Mouse (Mus musculus): ENCODE measurements around the gene Rhox12. TPM values are rescaled to one million over a fixed set of nuclear protein-coding genes. Genes with fewer than 3 reads are reported as not detected.

Gene Rhox12
- total RNA-seq (2015) (not detected in 2 replicates), total RNA-seq (2017) (not detected in 2 replicates)

DNA sequence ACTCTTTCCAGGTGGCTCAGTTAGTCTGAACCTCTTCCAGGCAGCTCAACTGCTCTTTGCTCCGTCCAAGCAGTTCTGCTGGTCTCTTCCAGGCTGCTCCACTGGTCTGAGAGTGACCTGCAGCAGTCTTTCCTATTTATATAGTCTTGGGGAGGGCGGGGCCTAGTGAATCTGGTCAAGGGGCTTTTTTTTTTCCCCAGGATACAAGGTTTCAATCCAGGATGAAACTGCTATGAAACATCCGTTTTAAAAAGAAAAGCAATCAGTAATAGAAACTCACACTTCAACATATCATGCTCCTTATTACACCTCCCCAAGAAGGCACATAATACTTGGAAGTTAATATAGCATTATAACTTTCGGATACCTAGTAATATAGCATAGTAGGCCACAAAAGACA is at the start of gene Rhox12:
Gene Rhox12, minus strand, starts transcription at position 101 of the 400 bp plus-strand sequence.
- ATAC-seq (replicated peaks; ENCODE audit: poor library complexity): no peak

DNA sequence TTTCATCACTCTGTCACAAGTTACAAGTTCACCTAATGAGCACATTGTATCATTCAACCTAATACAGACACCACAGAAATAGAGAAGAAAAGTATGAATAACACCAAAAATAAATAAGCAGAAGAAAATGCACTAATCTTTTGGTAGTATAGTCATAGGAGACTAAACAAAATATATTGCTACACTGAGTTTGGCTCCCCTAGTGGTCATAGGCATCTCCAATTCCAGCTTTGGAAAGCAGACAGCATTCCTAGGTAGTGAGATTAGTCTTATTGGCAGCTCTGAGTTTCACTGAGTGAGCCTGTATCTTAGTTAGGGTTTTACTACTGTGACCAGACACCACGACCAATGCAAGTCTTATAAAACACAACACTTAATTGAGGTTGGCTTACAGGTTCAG is 48.4 kb upstream of the Rhox12 start:
- no peak for ATAC-seq (replicated peaks; ENCODE audit: poor library complexity)

DNA sequence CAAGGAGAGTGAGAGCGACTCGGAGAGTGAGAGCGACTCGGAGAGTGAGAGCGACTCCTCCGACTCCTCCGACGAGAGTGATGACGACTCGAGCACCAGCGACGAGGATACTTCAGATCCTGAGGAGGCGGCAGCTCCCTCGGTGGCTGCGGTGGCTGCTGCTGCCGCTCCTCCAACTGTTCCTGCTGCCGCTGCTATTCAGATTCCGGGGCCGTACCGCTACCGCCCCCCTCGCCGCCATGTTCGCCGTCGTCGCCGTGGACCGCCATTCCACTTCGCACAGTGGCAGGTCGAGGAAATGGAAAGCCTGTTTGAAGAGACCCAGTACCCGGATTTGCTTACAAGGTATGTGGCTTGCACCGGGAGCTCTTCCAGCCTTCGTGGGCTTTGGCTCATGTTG is 10.8 kb upstream of the Rhox12 start:
- ATAC-seq (replicated peaks; ENCODE audit: poor library complexity): no peak

DNA sequence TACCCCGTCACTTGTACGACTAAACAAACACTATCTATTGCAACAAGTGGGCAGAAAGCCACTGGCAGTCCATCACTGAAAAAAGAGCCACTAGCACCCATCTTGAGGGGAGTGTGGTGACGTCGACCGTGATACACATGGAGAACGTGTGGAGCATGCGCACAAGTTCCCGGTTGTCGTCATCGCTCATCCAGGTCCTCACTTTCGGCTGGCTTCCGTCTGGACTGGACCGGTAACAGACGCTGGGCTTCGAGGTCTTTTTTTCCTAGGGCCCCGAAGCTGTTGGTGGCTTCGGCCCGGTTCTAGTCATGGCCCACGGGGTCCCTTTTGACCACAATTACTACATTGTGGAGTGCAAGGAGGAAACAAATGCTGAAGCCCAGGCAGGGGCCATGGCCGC is 10.3 kb upstream of the Rhox12 start, which contains the start of gene Rhox13:
Gene Rhox13, plus strand, starts transcription at position 238 of the 400 bp plus-strand sequence.
- ATAC-seq (replicated peaks; ENCODE audit: poor library complexity): no peak

DNA sequence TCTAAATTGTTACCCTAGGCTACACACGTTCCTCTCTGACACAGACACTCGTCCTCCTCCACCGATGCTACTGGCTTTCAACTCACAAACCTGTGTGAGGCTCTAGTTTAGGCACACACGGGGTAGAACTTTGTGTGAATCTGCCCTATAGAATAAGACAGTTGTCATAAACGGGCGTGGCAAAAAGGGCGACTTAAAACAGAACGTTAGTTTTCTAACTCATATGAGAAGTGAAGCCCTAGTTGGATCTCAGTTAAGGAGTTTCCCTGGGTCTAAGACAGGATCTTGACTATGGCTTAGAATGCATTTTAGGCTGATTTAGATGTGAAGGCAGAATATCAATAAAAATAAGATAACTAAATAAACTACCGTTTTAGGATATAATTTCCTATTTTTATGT is 25.7 kb downstream of the Rhox12 start, which contains the start of gene Rhox11:
Gene Rhox11, minus strand, starts transcription at position 101 of the 400 bp plus-strand sequence.
- no peak for ATAC-seq (replicated peaks; ENCODE audit: poor library complexity)

DNA sequence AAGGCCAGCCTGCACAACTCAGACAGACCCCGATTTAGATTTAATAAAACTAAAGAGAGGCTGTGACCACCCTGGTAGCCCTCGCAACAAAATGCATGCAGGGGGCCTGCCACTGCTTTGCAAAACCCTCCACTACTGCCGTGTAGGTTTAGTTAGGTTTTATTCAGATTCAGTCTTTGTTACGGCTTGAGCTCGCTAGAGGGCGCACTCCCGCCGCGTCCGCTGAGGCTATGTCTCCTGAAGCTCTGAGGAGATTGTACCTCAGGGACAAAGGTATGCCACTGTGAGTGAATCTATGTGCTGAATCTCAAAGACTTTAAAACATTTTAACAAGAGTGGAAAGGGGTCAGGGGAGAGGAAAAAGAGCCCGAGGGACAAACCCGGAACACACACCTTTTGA is 26.5 kb downstream of the Rhox12 start:
- ATAC-seq (replicated peaks; ENCODE audit: poor library complexity): 0 out of 2 replicates have a peak, but pooled peaks have one; percentile 57

DNA sequence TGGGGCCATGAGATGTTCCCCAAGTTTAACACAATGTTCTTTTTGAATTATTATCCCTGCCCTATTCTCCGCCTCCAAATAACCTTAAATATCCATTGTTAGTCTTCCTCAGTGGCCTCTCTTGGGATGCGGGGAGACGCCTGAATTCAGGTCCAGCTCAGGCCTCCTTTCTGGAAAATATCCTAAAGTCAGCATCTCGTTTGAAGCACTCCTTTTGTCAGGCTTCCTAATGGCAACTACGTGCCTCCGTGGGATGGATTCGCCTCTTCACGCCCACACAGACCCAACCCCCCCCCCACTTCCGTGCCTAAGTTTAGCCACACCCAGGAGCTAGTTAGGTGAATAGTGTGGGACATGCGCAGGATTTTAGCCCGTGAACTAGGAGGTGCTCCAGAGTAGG is 44.5 kb downstream of the Rhox12 start, which contains the start of gene Rhox10:
Gene Rhox10, plus strand, starts transcription at position 301 of the 400 bp plus-strand sequence.
- ATAC-seq (replicated peaks; ENCODE audit: poor library complexity): no peak

DNA sequence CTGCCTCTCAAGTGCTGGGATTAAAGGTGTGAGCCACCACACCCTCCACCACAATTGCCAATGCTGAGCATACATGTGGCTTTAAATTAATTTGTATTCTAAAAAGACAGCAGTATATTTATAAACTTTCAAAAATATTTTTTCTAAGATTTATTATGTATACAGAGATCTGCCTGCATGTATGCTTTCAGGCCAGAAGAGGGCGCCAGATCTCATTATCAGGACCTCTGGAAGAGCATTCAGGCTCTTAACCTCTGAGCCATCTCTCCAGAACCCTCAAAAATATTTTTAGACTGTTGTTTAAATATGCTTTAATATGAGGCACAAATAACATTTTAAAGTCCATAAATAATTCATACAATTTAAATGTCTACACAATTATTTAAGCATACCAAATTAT is 49.2 kb downstream of the Rhox12 start:
- no peak for ATAC-seq (replicated peaks; ENCODE audit: poor library complexity)

Other genes starting within 250 kb of the Rhox12 start
- not detected in 2 replicates for gene Rhox8, start 232.0 kb downstream of the Rhox12 start, total RNA-seq (2015)
- not detected in 2 replicates for gene Rhox8, start 232.0 kb downstream of the Rhox12 start, total RNA-seq (2017)
- not detected in 2 replicates for gene Rhox7b, start 213.7 kb downstream of the Rhox12 start, total RNA-seq (2015)
- not detected in 2 replicates for gene Rhox7b, start 213.7 kb downstream of the Rhox12 start, total RNA-seq (2017)
- not detected in 2 replicates for gene Rhox9, start 209.1 kb downstream of the Rhox12 start, total RNA-seq (2015)
- not detected in 2 replicates for gene Rhox9, start 209.1 kb downstream of the Rhox12 start, total RNA-seq (2017)
- gene Btg1-ps1, start 92.1 kb downstream of the Rhox12 start, total RNA-seq (2015): not detected in 2 replicates
- gene Btg1-ps1, start 92.1 kb downstream of the Rhox12 start, total RNA-seq (2017): not detected in 2 replicates
- gene Btg1-ps2, start 67.8 kb downstream of the Rhox12 start, total RNA-seq (2015): not detected in 2 replicates
- gene Btg1-ps2, start 67.8 kb downstream of the Rhox12 start, total RNA-seq (2017): not detected in 2 replicates
- gene Rhox10, start 44.4 kb downstream of the Rhox12 start, total RNA-seq (2015): not detected in 2 replicates
- not detected in 2 replicates for gene Rhox10, start 44.4 kb downstream of the Rhox12 start, total RNA-seq (2017)
- gene Rhox11, start 25.8 kb downstream of the Rhox12 start, total RNA-seq (2015): not detected in 2 replicates
- not detected in 2 replicates for gene Rhox11, start 25.8 kb downstream of the Rhox12 start, total RNA-seq (2017)
- gene Rhox13, start 10.3 kb upstream of the Rhox12 start, total RNA-seq (2015): not detected in 2 replicates
- not detected in 2 replicates for gene Rhox13, start 10.3 kb upstream of the Rhox12 start, total RNA-seq (2017)
- 27.1 and 31.2 TPM in 2 replicates for gene Zbtb33, start 78.9 kb upstream of the Rhox12 start, total RNA-seq (2015)
- gene Zbtb33, start 78.9 kb upstream of the Rhox12 start, total RNA-seq (2017): 17.4 and 21.7 TPM in 2 replicates
- gene Tmem255a, start 141.5 kb upstream of the Rhox12 start, total RNA-seq (2015): not detected in 2 replicates
- 0.07 and 0.21 TPM in 2 replicates for gene Tmem255a, start 141.5 kb upstream of the Rhox12 start, total RNA-seq (2017)
- gene Atp1b4, start 205.3 kb upstream of the Rhox12 start, total RNA-seq (2015): not detected in 2 replicates
- not detected in 2 replicates for gene Atp1b4, start 205.3 kb upstream of the Rhox12 start, total RNA-seq (2017)